Mouse (Mus musculus): Measurements from ENCODE around the gene Sh3bp5.
A peak's percentile ranks its signal among the peaks of the same experiment; 100 is the strongest.
"Not testable (repeated sequence)": the region's sequence is repeated elsewhere in the genome, so short reads cannot be mapped to it uniquely, and the experiment has no call there.

- not testable (repeated sequence) for TF ChIP-seq EP300 (optimal IDR thresholded peaks at IDR 0.05)
- peak; percentile 46 for TF ChIP-seq CTCF (IDR thresholded peaks at IDR 0.05; ENCODE audit: low read depth)
Observed at GRCm38 (mm10) chr14:31462226-31462625, 26.3 kb upstream of the Sh3bp5 start.
